Mouse (Mus musculus): Measurements from ENCODE around the gene Kansl1l. TPM values are rescaled to one million over a fixed set of nuclear protein-coding genes. Genes with fewer than 3 reads are reported as not detected.
A peak's percentile ranks its signal among the peaks of the same experiment; 100 is the strongest.

Gene Kansl1l
- polyA plus RNA-seq, 1 experiment from 2014 or later: 7.8 TPM

DNA sequence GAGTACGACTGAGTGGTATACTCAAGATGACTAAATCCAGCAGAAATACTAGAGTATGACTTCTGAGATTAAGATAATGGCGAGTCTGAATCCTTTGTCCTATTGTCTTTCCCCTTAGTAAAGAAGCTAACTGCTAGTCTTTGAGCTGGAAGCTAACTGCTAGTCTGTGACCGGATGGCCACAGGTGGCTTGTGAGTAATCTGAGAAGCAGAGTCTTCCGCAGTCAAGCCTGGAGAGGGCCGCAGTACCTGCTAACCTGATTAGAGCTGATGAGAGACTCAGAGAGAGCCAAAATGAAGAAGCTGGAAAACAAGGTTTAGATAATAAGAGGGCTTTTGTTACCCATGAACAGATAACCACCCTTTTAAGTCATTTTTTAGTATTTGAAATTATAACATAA, 12.7 kb downstream of the Kansl1l start:
- ATAC-seq (ENCODE audit: low FRiP score) (no peak), DNase-seq (ENCODE audit: low spot score, missing footprints) (peak; percentile 21)
- H3K4me2 ChIP-seq: no peak overlapping the region
- no peak overlapping the region for H3K27ac ChIP-seq (ENCODE audit: low read depth, low read length)
- no peak overlapping the region for H3K4me3 ChIP-seq (ENCODE audit: low read depth, low read length)
- H3K9ac ChIP-seq (ENCODE audit: low read length): no peak overlapping the region
- peaks cover 3% of the 10 kb centered on the region; the same call in 1 of the 2 replicates for H3K36me3 ChIP-seq (ENCODE audit: control insufficient read depth, insufficient read depth, low read length)
- H3K4me1 ChIP-seq (ENCODE audit: control insufficient read depth, insufficient read depth, low read length): no peaks in the 10 kb centered on the region
- 54% methylated on average over 5 of the region's 5 CpGs for WGBS
- no peaks in the 10 kb centered on the region for H3K9me3 ChIP-seq (ENCODE audit: control insufficient read depth, low read length)
- H3K27me3 ChIP-seq (ENCODE audit: control insufficient read depth, insufficient read depth, low read length): no peaks in the 10 kb centered on the region

DNA sequence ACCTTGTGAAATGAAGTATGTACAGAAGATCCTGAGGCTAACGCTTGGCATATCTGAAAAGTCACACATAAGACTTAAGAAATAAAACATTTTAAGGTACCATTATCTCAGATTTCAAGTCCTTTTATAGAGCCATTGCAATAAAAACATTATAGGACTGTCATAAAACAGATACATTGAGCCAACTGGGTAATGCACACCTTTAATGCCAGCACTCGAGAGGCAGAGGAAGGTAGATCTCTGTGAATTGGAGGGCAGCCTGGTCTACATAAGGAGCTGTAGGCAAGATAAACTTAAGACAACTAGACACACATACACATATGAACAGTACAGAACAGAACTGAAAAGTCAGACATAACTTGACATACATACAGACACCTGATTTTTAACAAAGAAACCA, 19.4 kb downstream of the Kansl1l start:
- no peak for DNase-seq (ENCODE audit: low spot score, missing footprints)
- Histone ChIP-seq H3K9ac (ENCODE audit: low read length) (no peak overlapping the region), H3K36me3 (ENCODE audit: control insufficient read depth, insufficient read depth, low read length) (peaks cover 3% of the 10 kb centered on the region; the same call in 1 of the 2 replicates), H3K4me1 (ENCODE audit: control insufficient read depth, insufficient read depth, low read length) (no peaks in the 10 kb centered on the region), H3K27me3 (ENCODE audit: control insufficient read depth, insufficient read depth, low read length) (no peaks in the 10 kb centered on the region), H3K9me3 (ENCODE audit: control insufficient read depth, low read length) (no peaks in the 10 kb centered on the region), H3K4me3 (ENCODE audit: low read depth, low read length) (no peak overlapping the region), H3K27ac (ENCODE audit: low read depth, low read length) (no peak overlapping the region), H3K4me2 (no peak overlapping the region)
- WGBS: 99% methylated on average over 2 of the region's 2 CpGs
- ATAC-seq (ENCODE audit: low FRiP score): no peak

DNA sequence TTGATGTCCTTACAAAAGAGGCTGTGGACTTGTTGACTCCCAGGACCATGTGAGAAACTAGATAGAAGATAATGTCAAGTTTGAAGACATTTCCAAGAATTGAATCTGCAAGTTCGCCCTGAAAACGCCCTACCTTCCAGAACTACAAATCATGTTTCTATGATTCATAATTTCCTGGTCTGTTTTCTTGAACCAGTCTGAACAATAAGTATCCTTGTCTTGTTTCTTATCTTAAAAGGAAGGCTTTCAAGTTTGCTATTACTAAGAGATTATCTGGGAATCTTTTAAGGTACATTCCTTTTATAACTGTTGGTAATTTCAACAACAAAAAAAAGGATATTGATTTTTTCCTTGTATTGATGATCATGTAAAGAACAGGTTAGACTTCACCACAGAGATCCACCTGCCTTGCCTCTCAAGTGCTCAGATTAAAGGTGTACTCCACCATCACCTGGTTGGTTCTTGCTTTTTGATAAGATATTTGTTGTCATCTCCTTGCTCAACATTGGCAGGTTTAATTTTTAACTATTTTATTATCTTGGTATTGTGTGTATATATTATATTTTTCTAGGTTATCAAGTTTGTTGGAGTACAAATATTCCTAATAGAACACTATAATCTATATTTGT, 24.4 kb downstream of the Kansl1l start:
- ATAC-seq (ENCODE audit: low FRiP score) (no peak), DNase-seq (ENCODE audit: low spot score, missing footprints) (no peak)
- H3K4me1 ChIP-seq (ENCODE audit: control insufficient read depth, insufficient read depth, low read length): no peaks in the 10 kb centered on the region
- no peak overlapping the region for H3K27ac ChIP-seq (ENCODE audit: low read depth, low read length)
- no peak overlapping the region for H3K4me3 ChIP-seq (ENCODE audit: low read depth, low read length)
- WGBS: 91% methylated on average over 2 of the region's 2 CpGs
- H3K27me3 ChIP-seq (ENCODE audit: control insufficient read depth, insufficient read depth, low read length): no peaks in the 10 kb centered on the region
- no peaks in the 10 kb centered on the region for H3K9me3 ChIP-seq (ENCODE audit: control insufficient read depth, low read length)
- no peak overlapping the region for H3K9ac ChIP-seq (ENCODE audit: low read length)
- no peak overlapping the region for H3K4me2 ChIP-seq
- H3K36me3 ChIP-seq (ENCODE audit: control insufficient read depth, insufficient read depth, low read length): no peaks in the 10 kb centered on the region

DNA sequence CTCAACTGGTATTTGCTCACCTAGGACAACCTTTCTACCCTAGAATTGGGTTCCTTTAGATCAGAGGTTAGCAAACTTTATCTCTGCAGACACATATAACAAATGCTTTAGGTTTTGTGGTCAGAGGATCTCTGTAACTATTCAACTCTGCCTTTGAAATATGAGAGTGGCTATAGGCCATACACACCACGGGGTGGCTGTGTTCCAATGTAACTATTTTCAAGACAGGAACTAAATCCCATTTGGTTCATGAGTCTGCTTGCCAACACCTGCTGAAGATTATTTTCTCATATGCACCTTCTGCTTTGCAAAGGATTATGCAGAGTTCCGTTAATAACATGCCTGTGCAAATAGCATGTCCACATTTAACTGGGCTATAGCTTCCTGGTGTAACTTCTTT, 35.1 kb downstream of the Kansl1l start:
- Histone ChIP-seq H3K4me2 (no peak overlapping the region), H3K9ac (ENCODE audit: low read length) (no peak overlapping the region), H3K36me3 (ENCODE audit: control insufficient read depth, insufficient read depth, low read length) (no peaks in the 10 kb centered on the region), H3K4me1 (ENCODE audit: control insufficient read depth, insufficient read depth, low read length) (no peaks in the 10 kb centered on the region), H3K9me3 (ENCODE audit: control insufficient read depth, low read length) (no peaks in the 10 kb centered on the region), H3K27me3 (ENCODE audit: control insufficient read depth, insufficient read depth, low read length) (no peaks in the 10 kb centered on the region), H3K4me3 (ENCODE audit: low read depth, low read length) (no peak overlapping the region), H3K27ac (ENCODE audit: low read depth, low read length) (no peak overlapping the region)
- WGBS: 74% methylated on average over 2 of the region's 2 CpGs
- ATAC-seq (ENCODE audit: low FRiP score) (no peak), DNase-seq (ENCODE audit: low spot score, missing footprints) (peak; percentile 67)

DNA sequence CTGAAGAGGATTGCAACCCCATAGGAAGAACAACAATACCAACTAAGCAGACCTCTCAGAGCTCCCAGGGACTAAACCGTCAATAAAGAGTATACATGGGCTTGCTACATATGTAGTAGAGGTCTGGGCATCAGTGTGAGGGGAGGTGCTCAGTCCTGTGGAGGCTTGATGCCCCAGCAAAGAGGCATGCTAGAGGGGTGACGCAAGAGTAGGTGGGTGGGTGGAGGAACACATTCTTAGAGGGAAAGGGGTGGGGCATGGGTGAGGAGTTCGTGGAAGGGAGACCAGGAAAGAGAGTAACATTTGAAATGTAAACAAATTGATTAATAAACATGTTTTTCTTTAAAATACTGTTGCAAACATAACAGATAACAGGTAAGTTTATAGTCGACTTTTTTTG, 36.3 kb downstream of the Kansl1l start:
- DNase-seq (ENCODE audit: low spot score, missing footprints) (no peak), ATAC-seq (ENCODE audit: low FRiP score) (no peak)
- WGBS: 74% methylated on average over 4 of the region's 4 CpGs
- Histone ChIP-seq H3K4me1 (ENCODE audit: control insufficient read depth, insufficient read depth, low read length) (no peaks in the 10 kb centered on the region), H3K27ac (ENCODE audit: low read depth, low read length) (no peak overlapping the region), H3K36me3 (ENCODE audit: control insufficient read depth, insufficient read depth, low read length) (no peaks in the 10 kb centered on the region), H3K9me3 (ENCODE audit: control insufficient read depth, low read length) (no peaks in the 10 kb centered on the region), H3K9ac (ENCODE audit: low read length) (no peak overlapping the region), H3K4me3 (ENCODE audit: low read depth, low read length) (no peak overlapping the region), H3K27me3 (ENCODE audit: control insufficient read depth, insufficient read depth, low read length) (no peaks in the 10 kb centered on the region), H3K4me2 (no peak overlapping the region)

DNA sequence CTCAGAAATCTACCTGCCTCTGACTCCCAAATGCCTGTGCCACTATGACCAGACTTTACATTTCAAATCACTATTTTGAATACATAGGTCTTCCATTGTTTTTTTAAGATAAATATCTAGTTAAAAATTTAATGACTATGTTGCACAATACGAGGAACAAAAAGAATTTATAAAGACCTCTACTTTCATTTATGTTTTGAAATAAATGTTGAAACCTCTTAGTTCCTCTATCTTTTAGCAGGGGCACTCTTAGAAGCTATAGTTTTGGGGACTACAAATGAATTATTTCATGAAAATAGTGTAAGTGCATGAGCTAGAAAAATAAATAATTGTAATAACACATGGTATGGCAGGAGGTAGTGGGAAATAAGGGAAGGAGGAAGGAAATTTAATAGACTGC, 38.6 kb downstream of the Kansl1l start:
- H3K9ac ChIP-seq (ENCODE audit: low read length): no peak overlapping the region
- WGBS: 89% methylated on average over 1 of the region's 1 CpGs
- H3K4me2 ChIP-seq: no peak overlapping the region
- H3K36me3 ChIP-seq (ENCODE audit: control insufficient read depth, insufficient read depth, low read length): no peaks in the 10 kb centered on the region
- no peaks in the 10 kb centered on the region for H3K9me3 ChIP-seq (ENCODE audit: control insufficient read depth, low read length)
- no peak overlapping the region for H3K4me3 ChIP-seq (ENCODE audit: low read depth, low read length)
- peak; percentile 10 for DNase-seq (ENCODE audit: low spot score, missing footprints)
- H3K27ac ChIP-seq (ENCODE audit: low read depth, low read length): no peak overlapping the region
- ATAC-seq (ENCODE audit: low FRiP score): no peak
- no peaks in the 10 kb centered on the region for H3K27me3 ChIP-seq (ENCODE audit: control insufficient read depth, insufficient read depth, low read length)
- H3K4me1 ChIP-seq (ENCODE audit: control insufficient read depth, insufficient read depth, low read length): no peaks in the 10 kb centered on the region

DNA sequence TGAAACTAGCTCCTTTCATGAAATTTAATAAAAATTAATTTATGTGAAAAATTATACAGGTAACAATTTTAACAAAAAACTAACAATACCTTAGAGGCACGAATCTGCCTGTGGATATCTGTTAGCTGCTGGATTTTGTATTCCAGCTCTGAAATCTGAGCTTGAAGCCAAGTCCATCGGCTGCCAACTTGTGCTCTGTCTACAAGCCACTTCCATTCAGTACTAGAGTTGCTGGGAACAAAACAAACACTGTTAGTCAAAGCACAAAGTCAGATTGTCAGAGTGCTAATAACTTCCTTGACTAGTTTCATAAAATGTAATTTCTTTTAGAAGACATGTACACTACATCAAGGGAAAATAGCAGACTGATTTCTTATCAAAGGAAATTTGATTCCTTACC, 39.5 kb downstream of the Kansl1l start:
- Histone ChIP-seq H3K9ac (ENCODE audit: low read length) (no peak overlapping the region), H3K9me3 (ENCODE audit: control insufficient read depth, low read length) (no peaks in the 10 kb centered on the region), H3K4me1 (ENCODE audit: control insufficient read depth, insufficient read depth, low read length) (no peaks in the 10 kb centered on the region), H3K27ac (ENCODE audit: low read depth, low read length) (no peak overlapping the region), H3K4me2 (no peak overlapping the region), H3K36me3 (ENCODE audit: control insufficient read depth, insufficient read depth, low read length) (no peaks in the 10 kb centered on the region), H3K27me3 (ENCODE audit: control insufficient read depth, insufficient read depth, low read length) (no peaks in the 10 kb centered on the region), H3K4me3 (ENCODE audit: low read depth, low read length) (no peak overlapping the region)
- WGBS: 86% methylated on average over 2 of the region's 2 CpGs
- ATAC-seq (ENCODE audit: low FRiP score) (no peak), DNase-seq (ENCODE audit: low spot score, missing footprints) (no peak)

DNA sequence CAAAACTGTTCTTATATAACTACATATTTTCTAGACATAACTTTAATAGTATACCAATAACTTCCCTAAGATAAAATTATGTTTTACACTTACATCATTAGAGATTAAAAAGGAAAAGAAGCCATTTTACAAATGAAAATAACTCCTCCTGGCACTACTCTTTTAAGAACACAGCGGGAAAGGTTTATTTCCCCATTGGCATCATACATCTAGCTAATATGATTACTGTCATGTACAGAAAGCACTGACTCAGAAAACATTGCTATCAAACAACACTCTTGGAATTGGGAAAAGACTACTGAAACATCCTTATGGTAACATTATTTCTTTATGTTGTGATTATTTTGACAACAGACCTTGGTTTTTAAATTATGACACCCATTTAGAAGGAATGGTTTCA, 48.6 kb downstream of the Kansl1l start:
- no peaks in the 10 kb centered on the region for H3K27me3 ChIP-seq (ENCODE audit: control insufficient read depth, insufficient read depth, low read length)
- no peak overlapping the region for H3K4me2 ChIP-seq

DNA sequence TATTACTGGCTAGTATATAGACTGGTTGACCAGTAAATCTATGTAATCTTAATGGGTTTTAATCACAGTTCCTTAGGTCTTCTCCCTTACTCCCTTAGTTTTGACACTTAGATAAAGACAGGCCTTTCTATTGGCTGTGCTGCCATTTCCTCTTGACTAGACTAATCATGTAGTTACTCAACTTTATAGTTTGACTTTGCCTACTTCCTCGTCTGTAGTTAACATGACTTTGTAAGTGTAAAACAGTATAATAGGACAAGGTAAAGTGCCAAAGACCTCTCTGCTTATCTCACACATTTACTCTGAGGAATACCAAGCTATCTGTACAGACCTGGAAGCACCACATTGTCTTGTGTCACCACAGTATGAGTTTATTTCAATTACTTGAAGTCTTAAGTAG, 86.8 kb downstream of the Kansl1l start:
- ATAC-seq (ENCODE audit: low FRiP score) (no peak), DNase-seq (ENCODE audit: low spot score, missing footprints) (no peak)
- WGBS: 90% methylated on average over 1 of the region's 1 CpGs
- Histone ChIP-seq H3K4me1 (ENCODE audit: control insufficient read depth, insufficient read depth, low read length) (no peaks in the 10 kb centered on the region), H3K4me2 (no peak overlapping the region), H3K4me3 (ENCODE audit: low read depth, low read length) (no peak overlapping the region), H3K9me3 (ENCODE audit: control insufficient read depth, low read length) (no peaks in the 10 kb centered on the region), H3K9ac (ENCODE audit: low read length) (no peak overlapping the region), H3K27me3 (ENCODE audit: control insufficient read depth, insufficient read depth, low read length) (no peaks in the 10 kb centered on the region), H3K27ac (ENCODE audit: low read depth, low read length) (no peak overlapping the region), H3K36me3 (ENCODE audit: control insufficient read depth, insufficient read depth, low read length) (peaks cover 2% of the 10 kb centered on the region; the same call in 1 of the 2 replicates)

More for the DNA sequence above, 48.6 kb downstream of the Kansl1l start:
- no peaks in the 10 kb centered on the region for H3K9me3 ChIP-seq (ENCODE audit: control insufficient read depth, low read length)
- ATAC-seq (ENCODE audit: low FRiP score) (no peak), DNase-seq (ENCODE audit: low spot score, missing footprints) (peak; percentile 57)
- no peak overlapping the region for H3K9ac ChIP-seq (ENCODE audit: low read length)
- no peak overlapping the region for H3K27ac ChIP-seq (ENCODE audit: low read depth, low read length)
- no peak overlapping the region for H3K4me3 ChIP-seq (ENCODE audit: low read depth, low read length)
- H3K36me3 ChIP-seq (ENCODE audit: control insufficient read depth, insufficient read depth, low read length): no peaks in the 10 kb centered on the region; the same call in 1 of the 2 replicates
- no peaks in the 10 kb centered on the region for H3K4me1 ChIP-seq (ENCODE audit: control insufficient read depth, insufficient read depth, low read length)
- 93% methylated on average over 1 of the region's 1 CpGs for WGBS
